Mouse (Mus musculus): ENCODE measurements around the gene Ttll10.

- TF ChIP-seq CTCF (IDR thresholded peaks at IDR 0.05; ENCODE audit: extremely low read depth, insufficient read depth, low read length) = no peak
- peak; percentile 56 for TF ChIP-seq POLR2A (IDR thresholded peaks at IDR 0.05; ENCODE audit: extremely low read depth, insufficient read depth, low read length)
These were observed 27.4 kb downstream of the Ttll10 start for GRCm38 (mm10) chr4:156031593-156032391.

Measured in cortical plate, adult 2 months (tissue).